Mouse (Mus musculus) kidney, postnatal 4 days (tissue): ENCODE data around the gene Cyp17a1.

ENCODE experiments used
- DNase-seq, 2 experiments: peaks; one replicate each; pipeline ENCODE4 v3.0.0; 2021; ENCODE audit warnings: mixed read lengths in 2 of 2

The Cyp17a1 gene

GRCm38 (mm10) chr19:46672766-46673418 is at the start of gene Cyp17a1:
Gene Cyp17a1, minus strand, starts transcription at chr19:46673172.
- DNase-seq: no peak

DNA sequence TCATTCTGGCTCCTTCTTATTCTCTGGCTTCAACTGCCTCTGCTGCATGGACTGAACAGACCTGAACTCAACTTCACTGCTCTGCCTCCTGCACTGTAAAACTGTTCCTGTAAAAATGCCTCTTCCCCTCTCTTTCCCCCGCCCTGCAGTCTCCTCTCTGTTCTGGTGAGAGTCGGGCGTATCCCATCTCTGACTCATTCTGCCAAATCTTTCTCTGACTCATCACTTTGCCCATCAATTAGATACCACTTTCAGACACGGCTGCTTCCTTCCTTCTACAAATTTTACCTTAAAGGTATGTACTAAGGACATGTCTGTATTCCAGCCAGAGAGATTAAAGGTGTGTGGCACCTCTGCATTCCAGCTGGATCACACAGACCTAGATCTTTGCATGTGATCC is 45.2 kb upstream of the Cyp17a1 start:
- DNase-seq: no peak

DNA sequence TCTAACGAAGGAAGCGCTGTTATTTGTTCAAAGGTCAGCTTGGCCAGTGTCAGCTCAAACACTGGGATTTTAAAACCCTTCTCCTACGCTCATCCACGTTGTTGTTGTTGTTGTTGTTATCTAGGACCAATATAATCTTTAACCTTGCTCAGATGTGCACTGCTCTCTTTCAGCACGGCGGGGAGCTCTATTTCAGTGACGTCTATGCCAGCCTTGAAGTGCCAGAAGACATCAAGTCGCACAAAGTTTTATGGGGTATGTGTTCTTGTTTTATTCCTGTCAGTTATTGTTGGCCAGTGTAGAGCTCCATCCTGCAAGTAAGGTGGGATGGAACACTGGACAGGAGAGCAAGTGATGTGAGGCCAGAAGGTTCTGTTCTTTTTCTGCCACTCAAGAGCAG is 42.0 kb upstream of the Cyp17a1 start:
- no peak for DNase-seq

DNA sequence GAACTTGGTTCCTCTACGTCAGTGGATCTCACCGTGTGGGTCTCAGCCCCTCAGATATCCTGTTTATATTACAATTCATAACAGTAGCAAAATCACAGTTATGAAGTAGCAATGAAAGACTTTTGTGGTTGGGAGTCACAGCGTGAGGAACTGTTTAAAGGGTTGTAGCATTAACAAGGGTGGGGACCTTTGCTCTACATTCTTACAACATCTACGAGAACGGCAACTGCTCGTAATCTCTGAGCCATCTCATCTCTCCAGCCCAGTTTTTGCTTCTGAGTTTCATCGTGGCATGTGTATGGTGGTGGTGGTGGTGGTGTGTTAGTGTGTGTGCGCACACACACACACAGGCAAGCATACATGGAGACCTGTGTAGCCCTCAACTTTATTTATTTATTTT is 41.3 kb upstream of the Cyp17a1 start:
- DNase-seq: no peak

GRCm38 (mm10) chr19:46710614-46711013 is 37.6 kb upstream of the Cyp17a1 start:
- no peak for DNase-seq

- peak; percentile 88 to 93 for DNase-seq
Measured at GRCm38 (mm10) chr19:46707296-46708151, 34.6 kb upstream of the Cyp17a1 start, which contains the start of gene As3mt. Gene As3mt, plus strand, starts transcription at chr19:46707458.

- no peak for DNase-seq
Measured at GRCm38 (mm10) chr19:46706540-46707295, 33.7 kb upstream of the Cyp17a1 start.

DNA sequence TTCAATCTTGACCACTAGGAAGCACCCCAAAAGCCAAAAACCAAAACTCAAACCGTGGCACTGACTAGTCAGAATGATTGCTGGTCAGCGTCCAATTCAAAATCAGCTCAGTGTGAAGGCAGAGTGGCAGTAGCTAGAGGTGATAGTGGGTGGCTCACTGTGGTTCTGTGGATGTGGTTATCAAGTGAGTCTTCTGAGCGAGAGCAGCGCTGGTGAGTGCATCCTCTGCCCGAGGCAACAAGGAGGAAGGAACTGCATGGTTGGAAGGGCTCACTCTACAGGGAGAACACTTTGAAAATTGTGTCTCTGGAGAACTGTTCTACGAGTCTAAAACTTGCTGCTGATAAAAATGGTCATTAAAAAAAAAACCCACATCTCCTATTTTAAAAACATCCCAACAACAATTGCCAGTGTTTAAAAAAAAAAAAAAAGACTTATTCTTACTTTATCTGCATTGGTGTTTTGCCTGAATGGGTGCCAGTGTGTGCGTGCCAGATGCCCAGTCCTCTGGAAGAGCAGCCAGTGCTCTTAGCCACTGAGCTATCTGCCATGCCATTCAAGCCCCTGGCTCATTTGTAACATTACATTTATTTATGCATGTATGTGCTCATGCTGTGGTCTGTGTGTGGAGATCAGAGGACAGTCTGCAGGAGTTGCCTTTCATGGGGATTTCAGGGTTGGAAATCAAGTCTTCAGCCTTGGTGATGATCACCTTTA is 33.0 kb upstream of the Cyp17a1 start:
- no peak for DNase-seq

- no peak for DNase-seq
Measured at GRCm38 (mm10) chr19:46701156-46701555, 28.2 kb upstream of the Cyp17a1 start.

DNA sequence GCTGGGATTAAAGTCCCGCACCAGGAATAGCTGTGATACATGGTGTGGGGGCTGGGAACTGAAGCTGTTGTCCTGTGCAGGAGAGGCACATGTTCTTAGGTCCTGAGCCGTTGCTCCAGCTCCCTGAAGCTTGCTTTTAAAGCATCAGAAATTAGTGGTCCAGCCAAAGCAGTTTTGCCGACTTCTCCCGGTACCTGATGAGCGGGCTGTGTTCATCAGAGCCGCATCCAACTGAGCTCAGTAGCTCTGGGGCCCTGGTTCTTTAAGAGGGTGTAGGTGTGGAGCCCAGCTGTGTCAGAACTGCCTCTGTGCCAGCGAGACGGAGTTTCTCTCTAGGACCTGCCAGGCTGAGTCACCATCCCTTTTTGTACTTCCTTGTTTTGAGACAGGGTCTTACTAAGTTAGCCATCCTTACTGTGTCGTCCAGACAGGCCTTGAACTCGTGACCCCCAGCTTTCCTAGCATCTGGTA is 26.1 kb upstream of the Cyp17a1 start:
- DNase-seq: no peak

DNA sequence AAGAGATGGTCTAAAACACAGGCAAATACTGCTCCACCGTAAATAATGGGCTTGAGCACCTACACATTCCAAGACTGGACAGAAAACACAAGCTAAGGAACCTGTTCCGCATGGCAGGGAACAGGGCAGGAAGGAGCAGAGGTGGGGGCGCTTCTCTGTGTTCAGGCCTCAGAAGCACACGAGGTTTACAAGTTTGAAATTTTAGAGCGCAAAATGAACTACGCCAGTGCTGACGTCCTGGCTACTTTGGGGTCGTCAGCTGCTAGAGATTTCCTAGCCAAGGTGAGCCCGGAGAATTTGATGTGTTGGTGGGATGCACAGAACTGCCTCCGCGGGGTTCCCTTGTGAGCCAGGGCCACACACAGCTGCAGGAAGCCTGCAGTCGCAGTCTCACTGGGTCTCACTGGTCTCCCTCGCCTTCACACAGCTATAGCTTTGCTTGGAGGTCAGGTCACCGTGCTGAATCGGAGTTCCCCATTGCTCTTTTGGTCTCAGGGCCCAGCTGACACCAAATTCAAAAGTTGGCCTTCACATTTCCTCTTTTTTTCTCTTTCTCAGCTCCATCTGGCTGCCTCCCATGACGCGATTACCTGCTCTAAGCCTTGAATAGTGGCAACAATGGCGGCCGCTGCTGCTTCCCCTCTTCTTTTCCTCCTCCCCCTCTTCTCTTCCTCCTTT is 25.0 kb upstream of the Cyp17a1 start:
- no peak for DNase-seq

DNA sequence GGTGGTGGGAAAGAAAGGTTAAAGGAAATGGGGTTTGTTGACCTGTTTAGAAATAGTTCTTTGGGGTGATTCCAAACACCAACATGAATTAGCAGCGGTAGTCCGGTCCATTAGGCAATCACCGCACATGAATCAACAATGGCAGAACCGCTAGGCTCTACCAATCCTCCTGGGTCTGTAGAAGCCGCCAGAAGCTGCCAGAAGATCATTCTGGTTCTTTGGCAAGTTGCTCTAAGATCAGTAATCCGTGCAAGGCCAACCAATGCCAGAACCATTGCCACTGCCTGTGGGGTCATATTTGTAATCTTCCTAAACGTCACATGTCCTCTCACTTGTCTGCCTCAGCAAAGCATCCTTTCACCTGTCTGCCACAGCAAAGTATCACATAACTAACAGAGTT is 24.0 kb upstream of the Cyp17a1 start:
- no peak for DNase-seq

GRCm38 (mm10) chr19:46696482-46696881 is 23.5 kb upstream of the Cyp17a1 start:
- DNase-seq: no peak

DNA sequence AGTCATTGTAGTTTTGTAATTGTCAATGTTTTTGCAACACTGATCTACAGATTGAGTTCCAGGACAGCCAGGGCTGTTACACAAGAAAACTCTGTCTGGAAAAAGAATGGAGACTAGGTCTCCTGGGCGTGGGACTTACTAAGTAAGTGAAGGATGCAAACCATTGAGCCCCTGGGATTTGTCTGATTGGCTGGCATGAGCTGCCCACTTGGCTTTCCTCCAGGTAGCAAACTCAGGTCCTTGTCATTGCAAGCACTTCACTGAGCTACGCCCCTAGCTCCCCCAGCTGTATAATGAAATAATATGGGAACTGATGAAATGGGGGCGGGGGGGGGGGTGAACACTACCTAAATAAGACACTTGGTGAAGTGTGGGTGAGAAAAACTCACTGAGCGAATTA is 20.2 kb upstream of the Cyp17a1 start:
- DNase-seq: no peak

DNA sequence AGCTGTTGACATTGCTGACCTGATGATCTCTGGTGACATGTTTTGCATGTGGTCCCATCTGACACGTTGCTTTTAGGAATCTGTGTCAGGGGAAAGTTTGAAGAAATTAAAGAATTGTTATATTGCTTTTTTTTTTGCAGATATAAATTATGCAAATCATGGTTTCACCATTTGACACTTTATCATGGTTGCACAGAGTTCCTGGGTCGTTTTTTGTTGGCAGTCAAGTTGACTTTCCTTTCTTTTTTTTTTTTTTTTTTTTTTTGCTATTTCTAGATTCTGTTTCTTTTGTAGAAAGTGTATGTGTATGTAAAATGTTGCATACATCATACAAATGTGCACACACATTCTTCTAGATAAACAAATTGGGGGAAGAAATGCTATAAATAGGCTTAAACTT is 18.1 kb upstream of the Cyp17a1 start:
- no peak for DNase-seq

GRCm38 (mm10) chr19:46690387-46690786 is 17.4 kb upstream of the Cyp17a1 start:
- no peak for DNase-seq

GRCm38 (mm10) chr19:46689460-46690372 is 16.7 kb upstream of the Cyp17a1 start, which contains the start of gene Borcs7:
Gene Borcs7, plus strand, starts transcription at chr19:46689906.
- DNase-seq: peak; percentile 89 to 93

DNA sequence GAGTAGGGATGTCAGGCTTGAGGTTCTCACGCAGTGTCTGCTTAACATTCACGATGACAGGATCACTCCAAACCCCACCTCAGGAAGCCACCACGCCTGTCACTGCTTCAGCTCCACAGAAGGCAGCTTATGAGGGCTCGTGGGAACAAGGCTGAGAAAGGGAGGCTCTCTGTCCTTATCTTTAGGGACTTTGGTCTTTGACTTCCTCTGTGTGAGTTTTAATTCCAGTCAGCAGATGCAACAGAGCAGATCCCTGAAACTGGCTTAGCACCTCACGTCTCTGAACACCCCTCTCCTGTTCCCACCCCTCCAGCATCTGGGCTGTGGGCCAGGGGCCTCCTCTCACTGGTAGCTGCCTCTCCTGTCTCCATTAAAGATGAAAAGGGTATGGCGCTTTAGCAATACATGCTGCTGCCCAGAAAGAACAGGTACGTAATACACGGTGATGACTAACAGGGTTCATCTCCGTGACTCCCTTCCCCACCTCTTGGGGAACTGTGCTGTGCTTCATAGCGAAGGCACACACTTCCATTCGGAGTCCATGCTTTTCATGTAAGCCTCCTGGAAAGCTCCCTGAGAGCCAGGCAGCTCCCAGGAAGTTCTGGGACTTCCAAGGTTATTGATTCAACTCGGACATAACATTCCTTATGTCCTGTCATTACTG is 6.9 kb upstream of the Cyp17a1 start:
- DNase-seq: no peak

DNA sequence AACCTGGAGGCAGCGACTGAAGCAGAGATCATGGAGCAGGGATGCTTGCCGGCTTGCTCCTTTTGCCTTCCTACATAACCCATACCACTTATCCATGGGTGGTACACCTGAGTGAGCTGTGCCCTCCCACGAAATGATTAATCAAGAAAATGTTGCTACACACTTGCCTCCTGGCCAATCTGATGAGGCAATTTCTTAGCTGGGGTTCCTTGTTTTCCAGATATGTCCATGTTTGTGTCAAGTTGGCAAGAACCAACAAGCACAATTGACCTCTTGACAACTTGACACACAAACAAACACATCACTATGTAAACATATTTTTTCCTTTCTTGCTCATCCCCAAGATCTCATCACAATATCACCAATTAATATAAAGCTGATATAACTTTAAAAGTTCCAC is 2.7 kb upstream of the Cyp17a1 start:
- no peak for DNase-seq

DNA sequence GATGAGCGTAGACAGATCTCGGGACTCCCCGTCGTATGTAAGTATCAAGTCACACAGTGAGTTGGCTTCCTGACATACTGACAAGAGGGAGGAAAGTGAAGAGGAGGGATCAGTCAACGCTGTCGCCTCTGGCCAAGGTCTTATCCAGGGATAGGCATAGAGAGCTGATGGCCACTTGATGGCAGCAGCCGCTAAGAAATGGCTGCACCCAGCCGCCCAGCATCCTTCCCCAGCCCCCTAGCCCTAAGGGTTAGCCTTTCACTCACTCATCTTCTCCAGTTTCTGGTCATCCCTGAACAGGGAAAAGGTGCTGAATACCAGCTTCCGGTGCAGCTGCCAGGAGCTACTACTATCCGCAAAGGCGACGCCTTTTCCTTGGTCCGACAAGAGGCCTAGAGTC is 2.3 kb downstream of the Cyp17a1 start:
- DNase-seq: peak; percentile 78 to 80
